Mouse (Mus musculus) lung, postnatal 14 days (tissue): ENCODE measurements around the gene Rilp.
"Not testable (repeated sequence)": the region's sequence is repeated elsewhere in the genome, so short reads cannot be mapped to it uniquely, and the experiment has no call there.

ENCODE experiments used
- DNase-seq: peaks from one replicate; pipeline ENCODE4 v3.0.0; 2021

Gene Rilp

GRCm38 (mm10) chr11:75534286-75535033 is 24.6 kb downstream of the Rilp start:
- no peak for DNase-seq

DNA sequence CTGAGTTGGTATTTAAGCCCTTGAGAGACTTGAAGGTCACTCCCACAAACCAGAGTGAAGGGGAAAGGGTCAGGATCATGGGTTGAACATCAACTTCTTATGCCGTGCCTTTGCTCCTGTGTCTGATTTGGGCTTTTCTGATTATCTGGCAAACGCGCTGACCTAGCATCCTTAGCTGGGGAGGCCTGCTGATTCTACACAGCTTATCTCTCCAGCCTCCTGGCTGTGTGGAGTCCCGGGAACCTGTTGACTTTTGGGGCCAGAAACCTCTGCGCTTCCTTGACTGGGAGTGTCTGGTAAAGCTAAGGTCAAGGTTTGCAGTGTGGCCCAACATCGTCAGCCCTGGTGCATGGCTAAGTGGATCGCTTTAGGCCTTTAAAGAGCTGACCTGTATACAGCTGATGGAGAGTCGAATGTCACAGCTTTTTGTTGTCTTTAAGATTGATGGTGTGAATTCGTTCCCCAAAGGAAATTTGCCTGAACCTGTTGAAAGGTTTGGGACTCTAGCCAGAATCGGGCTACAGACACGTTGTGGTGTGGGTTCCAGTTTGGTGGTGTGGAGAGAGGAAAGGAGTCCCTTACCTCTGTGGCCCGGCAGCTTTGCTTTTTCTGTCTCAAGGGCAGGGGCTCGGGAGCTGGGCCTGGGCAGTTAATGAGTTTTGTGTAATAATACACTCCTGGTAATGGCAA is 25.4 kb downstream of the Rilp start:
- no peak for DNase-seq

- DNase-seq: no peak
Observed at GRCm38 (mm10) chr11:75536255-75537024, 26.5 kb downstream of the Rilp start.

DNA sequence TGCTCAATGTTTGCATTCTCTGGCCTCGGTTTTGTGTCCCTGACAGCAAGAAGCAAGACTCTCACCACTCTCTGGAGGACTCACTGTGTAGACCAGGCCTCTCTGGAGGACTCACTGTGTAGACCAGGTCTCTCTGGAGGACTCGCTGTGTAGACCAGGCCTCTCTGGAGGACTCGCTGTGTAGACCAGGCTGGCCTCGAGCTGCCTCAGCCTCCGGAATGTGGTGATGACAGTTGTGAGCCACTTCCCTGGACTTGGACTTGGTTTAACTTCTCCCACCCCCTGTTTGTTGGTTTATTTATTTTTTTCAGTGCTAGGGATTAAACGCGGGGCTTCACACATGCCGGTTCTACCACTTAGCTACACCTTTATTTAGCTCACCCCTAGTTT is 27.1 kb downstream of the Rilp start:
- no peak for DNase-seq

DNA sequence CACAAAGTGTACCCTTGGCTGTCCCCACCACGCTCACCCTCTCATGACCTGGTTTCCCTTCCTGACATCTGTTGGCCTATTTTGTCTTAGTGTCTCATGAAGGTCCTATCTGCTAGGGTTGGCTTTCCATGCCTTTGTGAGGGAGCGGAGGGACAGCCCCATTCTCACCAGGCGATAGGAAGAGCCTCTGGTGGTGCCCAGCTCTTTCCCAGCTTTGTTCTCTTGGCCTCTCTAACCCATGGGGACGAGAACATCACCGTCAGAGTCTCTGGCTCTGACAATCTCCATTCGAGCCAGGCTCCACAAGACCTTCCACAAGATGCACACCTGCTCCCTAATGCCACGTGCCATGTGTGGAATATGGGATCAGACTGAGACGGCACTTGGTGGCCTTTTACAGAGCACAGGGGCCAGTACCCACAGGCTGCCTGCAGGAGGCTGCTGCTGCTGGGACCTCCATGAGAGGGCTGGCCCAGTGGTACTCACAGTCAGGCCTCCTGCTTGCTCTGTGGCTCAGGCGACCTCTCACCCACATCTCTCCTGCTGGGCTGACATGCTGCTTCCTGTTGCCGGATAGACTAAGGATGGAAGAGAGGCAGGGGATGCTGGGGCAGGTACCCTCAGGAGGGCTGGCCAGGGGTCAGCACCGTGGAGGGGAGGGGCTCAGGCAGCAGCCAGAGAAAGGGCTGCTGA is 27.7 kb downstream of the Rilp start:
- DNase-seq: no peak

GRCm38 (mm10) chr11:75538184-75538969 is 28.5 kb downstream of the Rilp start:
- no peak for DNase-seq

GRCm38 (mm10) chr11:75538970-75539299 is 29.0 kb downstream of the Rilp start:
- DNase-seq: no peak

GRCm38 (mm10) chr11:75540209-75540608 is 30.3 kb downstream of the Rilp start:
- no peak for DNase-seq

DNA sequence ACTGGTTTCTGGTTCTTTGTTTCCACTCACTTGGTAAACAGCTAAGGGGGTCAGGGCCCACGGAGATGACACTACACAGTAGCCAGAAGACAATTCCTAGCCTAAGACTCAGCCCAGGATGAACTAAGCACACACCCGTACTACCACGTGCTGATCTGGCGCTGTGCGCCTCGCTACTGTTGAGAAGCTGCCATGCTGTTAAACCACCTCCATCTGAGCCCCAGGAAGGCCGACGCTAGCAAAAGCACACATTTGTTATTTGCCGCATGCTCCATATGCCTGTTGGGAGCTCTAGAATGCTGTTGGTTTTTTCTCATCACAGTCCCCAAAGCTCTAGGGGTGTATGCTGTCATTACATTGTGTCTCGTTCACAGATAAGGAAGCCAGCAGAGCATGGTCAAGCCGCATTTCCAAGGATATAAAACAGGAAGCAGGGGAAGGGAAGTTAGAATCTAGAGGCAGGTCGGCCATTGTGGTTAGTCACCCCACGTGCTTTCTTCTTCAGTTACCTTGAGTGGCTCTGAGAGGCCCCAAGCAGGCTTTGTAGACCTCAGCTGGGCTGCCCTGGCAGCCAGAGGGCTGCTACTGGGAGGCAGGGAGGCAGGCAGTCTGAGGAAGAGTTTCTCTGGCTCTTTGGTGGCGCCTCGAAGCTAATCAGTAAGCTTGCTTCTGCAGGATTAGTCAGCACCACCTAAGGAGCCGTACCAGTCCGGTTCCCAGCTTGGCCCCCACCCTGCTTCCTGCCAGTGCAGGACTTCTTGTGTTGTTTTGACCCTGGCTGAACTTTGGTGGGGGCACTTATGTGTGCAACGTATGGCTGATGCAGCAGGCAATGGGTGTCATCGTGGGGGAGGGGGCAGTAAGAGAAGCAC is 31.1 kb downstream of the Rilp start:
- no peak for DNase-seq

- no peak for DNase-seq
Observed at GRCm38 (mm10) chr11:75544713-75545112, 34.8 kb downstream of the Rilp start.

GRCm38 (mm10) chr11:75546057-75546456 is 36.2 kb downstream of the Rilp start:
- no peak for DNase-seq

GRCm38 (mm10) chr11:75549658-75550111 is 39.8 kb downstream of the Rilp start:
- peak; percentile 67 for DNase-seq

- DNase-seq: peak; percentile 73
Observed at GRCm38 (mm10) chr11:75550200-75550946, 40.5 kb downstream of the Rilp start.

DNA sequence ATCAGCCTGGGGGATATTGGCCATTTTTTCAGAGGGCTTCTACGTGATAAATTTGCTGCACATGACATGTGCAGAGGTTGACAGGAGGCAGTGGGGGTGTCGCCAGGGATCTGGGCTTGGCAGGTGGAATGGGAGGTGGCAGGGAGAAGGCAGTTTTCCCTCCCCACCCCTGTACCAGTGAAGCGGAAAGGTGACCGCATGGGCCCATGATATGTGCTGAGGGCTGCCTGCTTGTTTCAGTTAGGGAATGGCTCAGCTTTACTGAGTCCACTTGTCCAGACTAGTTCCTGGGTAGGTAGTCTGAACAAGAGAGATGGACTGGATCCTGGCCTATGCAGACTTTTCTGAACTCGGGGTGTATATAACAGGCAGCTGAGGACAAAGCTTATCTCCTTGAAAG is 41.4 kb downstream of the Rilp start:
- no peak for DNase-seq

DNA sequence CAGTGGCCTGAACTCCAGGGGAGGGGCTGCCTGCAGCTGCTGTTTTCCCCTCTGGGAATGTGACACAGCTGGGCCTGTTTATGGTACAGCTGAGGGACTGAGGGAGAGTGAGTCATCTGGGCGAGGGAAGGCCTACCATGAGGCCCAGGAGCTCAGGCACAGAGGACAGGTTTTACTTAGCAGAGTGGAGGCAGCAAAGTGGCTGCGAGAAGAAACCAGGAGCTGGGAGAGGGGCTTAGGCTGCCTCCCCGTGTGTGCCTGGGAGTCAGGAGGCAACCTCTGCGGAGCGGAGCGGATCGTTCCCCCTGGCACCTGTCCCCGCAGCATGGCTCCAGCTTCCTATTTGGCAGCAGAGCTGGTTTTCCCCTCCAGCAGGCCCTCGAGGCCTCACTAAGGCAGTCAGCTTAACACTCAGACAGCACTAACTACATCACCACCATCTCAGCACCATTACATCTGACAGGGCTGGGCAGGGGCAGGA is 42.1 kb downstream of the Rilp start:
- DNase-seq: peak; percentile 58

- no peak for DNase-seq
Observed at GRCm38 (mm10) chr11:75552906-75553482, 43.1 kb downstream of the Rilp start.

DNA sequence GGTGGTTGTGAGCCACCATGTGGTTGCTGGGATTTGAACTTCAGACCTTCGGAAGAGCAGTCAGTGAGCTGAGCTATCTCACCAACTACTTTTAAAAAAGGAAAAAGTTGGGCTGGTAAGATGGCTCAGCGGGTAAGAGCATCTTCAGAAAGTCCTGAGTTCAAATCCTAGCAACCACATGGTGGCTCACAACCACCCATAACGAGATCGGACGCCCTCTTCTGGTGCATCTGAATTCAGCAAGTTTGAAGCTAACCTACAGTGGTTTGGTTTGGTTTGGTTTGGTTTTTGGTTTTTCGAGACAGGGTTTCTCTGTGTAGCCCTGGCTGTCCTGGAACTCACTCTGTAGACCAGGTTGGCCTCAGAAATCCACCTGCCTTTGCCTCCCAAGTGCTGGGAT is 46.1 kb downstream of the Rilp start:
- DNase-seq: not testable (repeated sequence)

GRCm38 (mm10) chr11:75557142-75557541 is 47.2 kb downstream of the Rilp start:
- DNase-seq: no peak

- no peak for DNase-seq
Observed at GRCm38 (mm10) chr11:75558101-75558500, 48.2 kb downstream of the Rilp start.
